Mouse (Mus musculus) kidney, adult 2 months (tissue): ENCODE results near the gene Ccdc172. TPM values are rescaled to one million over a fixed set of nuclear protein-coding genes. Genes with fewer than 3 reads are reported as not detected.

ENCODE experiments used
- DNase-seq: peaks from one replicate; pipeline ENCODE4 v3.0.0; 2021
- H3K27ac ChIP-seq: fragments of 200-500 bp; 2 replicates; pipeline ENCODE4 v1.5.1; 2012; ENCODE audit warnings: low read depth, low read length, control low read depth, inconsistent platforms; ENCODE audit not compliant: insufficient read depth
- H3K27me3 ChIP-seq: fragments of 200-500 bp; replicated peaks from 2 replicates; pipeline ENCODE4 v1.6.1; 2012; ENCODE audit warnings: mild to moderate bottlenecking, moderate library complexity, low read length, inconsistent platforms; ENCODE audit not compliant: control insufficient read depth, insufficient read depth
- H3K36me3 ChIP-seq: fragments of 200-500 bp; 2 replicates; pipeline ENCODE4 v1.6.1; 2012; ENCODE audit warnings: mild to moderate bottlenecking, moderate library complexity, low read length, inconsistent platforms; ENCODE audit not compliant: control insufficient read depth, insufficient read depth
- H3K4me1 ChIP-seq: fragments of 200-500 bp; 2 replicates; pipeline ENCODE4 v1.6.1; 2011; ENCODE audit warnings: low read length; ENCODE audit not compliant: control insufficient read depth, insufficient read depth
- H3K4me3 ChIP-seq: fragments of 200-500 bp; 2 replicates; pipeline ENCODE4 v1.5.1; 2011; ENCODE audit warnings: mild to moderate bottlenecking, low read depth, low read length, control low read depth; ENCODE audit not compliant: insufficient read depth
- CTCF ChIP-seq: fragments of 200-500 bp; conservative IDR thresholded peaks from 2 replicates; pipeline ENCODE4 v1.5.1; 2011; ENCODE audit warnings: low read depth, mild to moderate bottlenecking, control low read depth, low read length, moderate library complexity, mixed read lengths; ENCODE audit not compliant: insufficient read depth, insufficient read length
- POLR2A ChIP-seq: fragments of 200-500 bp; IDR thresholded peaks from one replicate; pipeline ENCODE4 v1.6.1; 2011; ENCODE audit warnings: low read depth, low read length, control low read depth
- WGBS: fragments of 180-500 bp; shearing (Covaris S2); methylation state at CpG from one replicate; pipeline ENCODE4 v1.1.7; 2018; 5-methylcytosine and 5-hydroxymethylcytosine counted together
- polyA plus RNA-seq: library from polyadenylated mRNA; depleted of rRNA; stranded (reverse); fragments of >200 nt; gene quantifications from 2 replicates; pipeline ENCODE4 v1.2.3, GENCODE M21; 2012; rRNA removed

The Ccdc172 gene
- polyA plus RNA-seq = not detected in 2 replicates

DNA sequence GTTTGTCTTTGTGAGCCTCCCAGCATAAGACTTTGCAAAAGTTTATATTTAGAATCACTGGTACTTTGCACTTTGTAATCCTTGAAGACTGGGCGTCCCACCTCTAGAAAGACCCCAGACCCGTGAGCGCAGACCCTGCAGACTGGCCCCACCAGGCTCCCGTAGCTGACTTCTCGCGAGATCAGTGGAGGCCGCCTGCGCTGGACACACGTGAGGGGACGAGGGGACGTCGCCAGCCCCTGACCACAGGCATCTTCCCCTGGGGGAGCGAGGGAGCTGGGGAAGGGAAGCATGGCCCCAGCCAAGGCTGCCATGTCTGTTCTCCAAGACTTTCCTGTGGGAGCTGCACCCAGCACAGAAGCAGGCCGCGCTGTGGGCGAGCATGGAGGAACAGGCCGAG lies at the start of gene Ccdc172:
Gene Ccdc172 (plus strand): TSS at position 176 of the 400 bp plus-strand sequence.
- no peak within 1 kb of the TSS for H3K4me3 ChIP-seq
- no peak within 1 kb of the TSS for H3K27ac ChIP-seq
- WGBS = 93% methylated on average over 17 of the region's 17 CpGs
- TF ChIP-seq POLR2A (no peak), CTCF (no peak)
- no peaks in the 10 kb centered on the region for H3K36me3 ChIP-seq
- H3K27me3 ChIP-seq = no peaks in the 10 kb centered on the region
- DNase-seq = no peak
- H3K4me1 ChIP-seq = no peaks in the 10 kb centered on the region

DNA sequence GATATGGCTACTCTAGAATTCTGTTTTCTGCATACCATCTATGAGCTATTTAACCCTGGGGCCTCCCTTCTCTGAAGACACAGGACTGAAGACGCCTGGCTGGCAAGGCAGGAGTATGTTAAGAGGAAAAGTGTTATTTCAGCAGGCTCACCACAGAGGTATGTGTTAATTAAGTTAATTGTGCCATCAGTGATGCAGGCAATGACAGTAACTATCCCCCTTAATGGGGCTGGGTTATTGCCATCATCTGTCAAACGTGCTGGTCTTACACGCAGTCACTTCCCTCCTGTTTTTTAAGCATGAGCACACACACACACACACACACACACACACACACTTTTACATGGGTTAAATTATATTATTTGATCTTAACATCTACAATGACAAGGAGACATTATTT lies 48.0 kb upstream of the Ccdc172 start:
- H3K4me3 ChIP-seq = no peak overlapping the region
- 65% methylated on average over 3 of the region's 3 CpGs for WGBS
- H3K27me3 ChIP-seq = no peaks in the 10 kb centered on the region
- no peak for DNase-seq
- H3K4me1 ChIP-seq = no peaks in the 10 kb centered on the region
- H3K27ac ChIP-seq = no peak overlapping the region
- no peaks in the 10 kb centered on the region for H3K36me3 ChIP-seq
- TF ChIP-seq POLR2A (no peak), CTCF (no peak)

DNA sequence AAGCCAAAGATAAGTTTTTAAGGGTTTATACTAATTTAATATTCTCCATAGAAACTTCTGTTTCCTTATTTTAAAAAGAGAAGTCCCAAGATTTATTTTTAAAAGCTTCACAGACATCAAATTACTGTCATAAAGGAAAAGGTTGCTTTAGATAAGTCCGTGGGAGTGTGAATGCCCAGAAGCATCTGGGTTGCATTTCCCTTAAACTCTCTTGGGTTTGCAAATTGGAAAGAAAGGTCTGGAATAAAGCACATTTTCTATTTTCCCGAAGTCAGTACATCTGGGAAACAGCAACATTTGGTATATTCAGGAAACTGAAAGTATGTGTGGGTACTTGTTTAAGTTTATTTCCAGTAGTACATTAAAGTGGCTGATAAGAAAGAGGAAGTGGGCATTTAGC lies 43.5 kb upstream of the Ccdc172 start:
- Histone ChIP-seq H3K27me3 (no peaks in the 10 kb centered on the region), H3K27ac (no peak overlapping the region), H3K36me3 (no peaks in the 10 kb centered on the region), H3K4me3 (no peak overlapping the region), H3K4me1 (no peaks in the 10 kb centered on the region)
- TF ChIP-seq POLR2A = no peak
- DNase-seq = no peak
- 60% methylated on average over 2 of the region's 2 CpGs for WGBS

DNA sequence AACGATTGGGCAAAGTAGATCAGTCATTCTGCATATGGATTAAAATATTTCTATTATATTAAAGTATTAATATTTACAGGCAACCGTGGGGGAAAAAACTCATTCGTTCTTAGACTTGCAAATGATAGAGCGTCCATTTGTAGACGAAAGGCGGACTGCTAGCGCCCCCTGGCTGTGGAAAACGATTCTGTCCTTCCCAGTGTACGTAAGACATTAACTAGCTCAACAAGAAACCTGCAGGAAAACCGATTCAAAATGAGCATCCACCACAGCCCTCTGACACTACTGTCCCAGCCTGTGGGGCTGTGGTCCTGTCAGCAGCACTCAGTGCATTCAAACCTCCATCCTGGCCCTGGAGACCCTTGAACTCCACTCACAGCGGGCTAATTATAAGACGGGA lies 42.4 kb upstream of the Ccdc172 start:
- H3K27me3 ChIP-seq = no peaks in the 10 kb centered on the region
- no peak overlapping the region for H3K27ac ChIP-seq
- peak; percentile 74 for DNase-seq
- 15% methylated on average over 12 of the region's 12 CpGs for WGBS
- TF ChIP-seq POLR2A (no peak), CTCF (peak; percentile 93)
- no peaks in the 10 kb centered on the region for H3K36me3 ChIP-seq
- no peaks in the 10 kb centered on the region for H3K4me1 ChIP-seq
- H3K4me3 ChIP-seq = no peak overlapping the region

DNA sequence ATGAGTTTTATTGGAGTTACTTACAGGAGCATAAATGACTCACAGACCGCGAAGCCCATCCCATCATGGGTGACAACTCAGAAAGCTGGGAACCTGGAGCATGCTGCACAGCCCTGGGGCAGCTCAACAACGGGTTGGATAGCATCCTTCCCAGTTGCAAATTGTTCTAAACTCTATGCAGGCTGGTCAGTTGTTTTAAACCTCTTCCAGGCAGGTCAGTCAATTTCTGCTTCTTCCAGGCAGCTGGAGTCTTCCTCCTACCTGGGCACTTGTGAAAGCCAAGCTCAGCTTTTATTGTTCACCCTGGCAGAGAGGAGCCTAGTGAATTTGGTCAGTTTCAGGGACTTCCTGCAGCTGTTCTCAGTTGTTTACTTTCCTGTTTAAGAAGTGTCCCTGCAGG lies 37.5 kb upstream of the Ccdc172 start:
- Histone ChIP-seq H3K27me3 (no peaks in the 10 kb centered on the region), H3K4me3 (no peak overlapping the region), H3K4me1 (no peaks in the 10 kb centered on the region), H3K27ac (no peak overlapping the region), H3K36me3 (no peaks in the 10 kb centered on the region)
- no peak for TF ChIP-seq POLR2A
- DNase-seq = no peak
- 86% methylated on average over 3 of the region's 3 CpGs for WGBS

DNA sequence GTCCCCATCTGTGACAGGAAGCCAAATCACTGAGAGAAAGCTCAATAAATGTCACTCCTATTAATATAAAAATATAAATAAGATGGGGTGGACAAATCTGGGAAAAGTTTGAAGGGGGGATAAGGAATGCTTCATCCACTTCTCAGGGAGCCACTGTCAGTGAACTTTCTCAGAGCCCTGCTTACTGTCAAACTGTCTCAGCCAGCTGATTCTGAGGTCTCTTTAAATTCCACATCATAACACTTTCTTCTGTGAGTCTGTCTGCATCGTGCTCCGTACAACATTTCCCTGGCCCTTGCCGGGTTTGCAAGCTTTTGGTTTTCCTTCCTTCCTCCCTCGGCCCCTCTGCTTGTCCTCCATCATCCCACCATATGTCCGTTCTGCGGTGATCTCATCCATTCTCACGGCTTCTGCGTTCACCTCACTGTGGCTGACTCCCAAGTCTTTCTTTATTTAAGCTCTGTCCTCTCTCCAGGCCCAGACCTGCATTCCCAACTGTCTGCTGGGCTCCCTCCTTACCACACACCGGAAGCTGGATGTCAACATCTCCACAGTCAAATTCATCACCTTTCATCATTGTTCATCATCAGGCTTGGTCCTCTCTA lies 29.3 kb upstream of the Ccdc172 start:
- Histone ChIP-seq H3K4me1 (no peaks in the 10 kb centered on the region), H3K4me3 (no peak overlapping the region), H3K27me3 (no peaks in the 10 kb centered on the region; the same call in 1 of the 2 replicates), H3K27ac (no peak overlapping the region), H3K36me3 (no peaks in the 10 kb centered on the region)
- no peak for DNase-seq
- 78% methylated on average over 9 of the region's 9 CpGs for WGBS
- TF ChIP-seq CTCF = no peak
- no peak for TF ChIP-seq POLR2A

DNA sequence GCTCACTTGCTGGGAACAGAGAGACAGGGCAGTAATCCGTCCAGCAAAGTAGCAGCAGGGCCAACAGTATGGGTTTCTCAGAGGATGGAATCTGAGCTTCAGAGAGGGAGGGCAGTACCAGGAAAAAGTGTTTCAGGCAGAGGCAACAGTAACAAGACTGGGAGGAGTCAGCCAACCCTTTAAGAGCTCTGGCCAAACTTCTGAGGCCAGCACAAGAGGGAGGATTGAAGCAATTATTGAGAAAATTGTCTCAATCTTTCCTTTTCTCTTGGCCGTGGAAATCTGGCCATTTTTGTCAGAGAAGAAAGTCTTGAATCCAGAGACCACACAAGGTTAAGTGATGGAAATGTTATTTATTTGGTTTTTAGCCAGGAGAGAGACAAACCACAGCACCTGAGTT lies 25.1 kb upstream of the Ccdc172 start:
- DNase-seq = no peak
- TF ChIP-seq POLR2A (no peak), CTCF (no peak)
- Histone ChIP-seq H3K4me3 (no peak overlapping the region), H3K27me3 (no peaks in the 10 kb centered on the region), H3K36me3 (no peaks in the 10 kb centered on the region), H3K27ac (no peak overlapping the region), H3K4me1 (no peaks in the 10 kb centered on the region)
- WGBS = 44% methylated on average over 2 of the region's 2 CpGs

DNA sequence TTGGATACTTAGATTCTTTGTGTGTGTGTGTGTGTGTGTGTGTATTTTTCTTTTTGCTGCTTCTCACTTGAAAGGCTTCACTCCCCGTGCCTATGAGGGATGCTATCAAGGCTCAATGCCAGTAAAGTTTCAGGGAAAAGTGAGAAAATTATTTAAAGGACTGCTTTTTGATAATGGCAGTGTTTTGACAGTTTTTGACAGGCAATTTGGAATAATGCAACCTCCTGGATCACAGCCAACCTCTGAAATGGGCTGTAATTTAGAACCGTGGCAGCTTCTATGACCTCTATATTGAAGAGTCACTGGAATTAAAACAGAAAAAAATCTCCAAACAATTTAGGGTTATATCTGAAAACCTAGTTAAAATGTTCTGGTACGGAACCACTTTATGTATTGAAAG lies 14.7 kb upstream of the Ccdc172 start:
- no peak for DNase-seq
- Histone ChIP-seq H3K36me3 (no peaks in the 10 kb centered on the region), H3K4me1 (no peaks in the 10 kb centered on the region), H3K4me3 (no peak overlapping the region), H3K27ac (no peak overlapping the region), H3K27me3 (no peaks in the 10 kb centered on the region)
- no peak for TF ChIP-seq CTCF
- TF ChIP-seq POLR2A = no peak
- WGBS = 58% methylated on average over 3 of the region's 3 CpGs
